Mouse (Mus musculus): ENCODE measurements around the gene Gjb6. TPM values are rescaled to one million over a fixed set of nuclear protein-coding genes. Genes with fewer than 3 reads are reported as not detected.
A peak's percentile ranks its signal among the peaks of the same experiment; 100 is the strongest.

The Gjb6 gene
- polyA plus RNA-seq (2014; fragmentation: Nextera tagmentation; extraction: Ambion mirVana): 6.5 and 8.7 TPM in 2 replicates

DNA sequence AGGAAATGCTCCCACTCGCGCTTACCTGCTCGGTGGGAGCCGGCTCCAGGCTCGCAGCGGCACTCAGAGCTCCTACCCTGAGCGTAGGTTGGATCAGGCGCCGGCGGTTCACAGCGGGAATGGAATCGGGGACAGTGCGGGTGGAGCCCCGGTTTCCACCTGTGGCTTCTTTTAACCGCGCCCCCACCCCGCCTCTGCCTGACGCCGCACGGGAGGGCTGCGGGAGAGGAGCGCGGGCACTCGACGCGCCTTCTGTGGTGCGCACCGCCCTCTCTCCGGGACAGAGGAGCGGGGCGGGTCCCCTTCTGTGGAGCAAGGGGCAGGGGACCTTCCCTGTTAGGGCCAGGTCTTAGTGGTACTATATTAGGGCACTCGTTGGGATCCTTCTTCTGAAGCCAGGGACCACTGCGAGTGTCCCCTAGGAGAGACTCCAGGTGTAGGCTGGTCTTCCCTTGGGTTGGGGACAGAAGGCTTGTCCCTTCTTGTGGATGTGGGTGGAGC is at the start of gene Gjb6:
Gene Gjb6 (minus strand): TSS at position 451 of the 501 bp plus-strand sequence.
- Histone ChIP-seq H3K27me3 (ENCODE audit: control insufficient read depth, insufficient read depth, low read length) (peaks cover 24% of the 10 kb centered on the region), H3K9ac (ENCODE audit: low read length) (no peak within 1 kb of the TSS), H3K9me3 (ENCODE audit: control insufficient read depth, low read length) (no peaks in the 10 kb centered on the region), H3K27ac (ENCODE audit: low read depth, low read length) (no peak within 1 kb of the TSS), H3K4me1 (ENCODE audit: control insufficient read depth, insufficient read depth, low read length) (peaks cover 8% of the 10 kb centered on the region; the same call in 1 of the 2 replicates), H3K36me3 (ENCODE audit: control insufficient read depth, insufficient read depth, low read length) (no peaks in the 10 kb centered on the region), H3K4me3 (ENCODE audit: low read depth, low read length) (peak within 1 kb of the TSS; percentile 31), H3K4me2 (ENCODE audit: low read depth) (peak within 1 kb of the TSS; percentile 58)
- WGBS: 2% methylated on average over 33 of the region's 33 CpGs
- DNase-seq (ENCODE audit: low spot score) (peak; percentile 21), ATAC-seq (ENCODE audit: insufficient read depth, low FRiP score, low TSS enrichment) (no peak)

DNA sequence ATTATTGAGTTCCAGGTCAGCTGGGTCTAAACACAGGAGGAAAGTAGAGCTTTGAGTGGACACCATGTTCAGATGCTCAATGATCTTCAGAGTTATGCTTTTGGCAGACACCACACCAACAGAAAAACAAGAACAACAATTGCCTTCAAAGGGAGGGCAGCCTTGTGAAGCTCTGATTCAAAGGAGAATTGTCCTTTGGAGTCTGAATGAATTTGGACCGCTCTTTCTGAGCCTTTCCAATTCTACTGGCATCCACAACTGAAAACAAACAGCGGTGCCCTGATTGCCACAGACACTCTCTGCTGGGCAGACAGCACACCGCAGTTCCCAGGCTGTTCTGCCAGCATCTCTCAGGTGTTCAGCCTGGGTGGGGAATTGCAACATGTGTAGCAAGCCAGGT is 32.1 kb upstream of the Gjb6 start:
- H3K9me3 ChIP-seq (ENCODE audit: control insufficient read depth, low read length): no peaks in the 10 kb centered on the region
- WGBS: 91% methylated on average over 3 of the region's 3 CpGs
- H3K4me3 ChIP-seq (ENCODE audit: low read depth, low read length): no peak overlapping the region
- DNase-seq (ENCODE audit: low spot score) (no peak), ATAC-seq (ENCODE audit: insufficient read depth, low FRiP score, low TSS enrichment) (no peak)
- peaks cover 4% of the 10 kb centered on the region; the same call in 1 of the 2 replicates for H3K4me1 ChIP-seq (ENCODE audit: control insufficient read depth, insufficient read depth, low read length)
- no peaks in the 10 kb centered on the region for H3K36me3 ChIP-seq (ENCODE audit: control insufficient read depth, insufficient read depth, low read length)
- H3K27ac ChIP-seq (ENCODE audit: low read depth, low read length): no peak overlapping the region
- no peaks in the 10 kb centered on the region for H3K27me3 ChIP-seq (ENCODE audit: control insufficient read depth, insufficient read depth, low read length)
- no peak overlapping the region for H3K4me2 ChIP-seq (ENCODE audit: low read depth)
- no peak overlapping the region for H3K9ac ChIP-seq (ENCODE audit: low read length)

DNA sequence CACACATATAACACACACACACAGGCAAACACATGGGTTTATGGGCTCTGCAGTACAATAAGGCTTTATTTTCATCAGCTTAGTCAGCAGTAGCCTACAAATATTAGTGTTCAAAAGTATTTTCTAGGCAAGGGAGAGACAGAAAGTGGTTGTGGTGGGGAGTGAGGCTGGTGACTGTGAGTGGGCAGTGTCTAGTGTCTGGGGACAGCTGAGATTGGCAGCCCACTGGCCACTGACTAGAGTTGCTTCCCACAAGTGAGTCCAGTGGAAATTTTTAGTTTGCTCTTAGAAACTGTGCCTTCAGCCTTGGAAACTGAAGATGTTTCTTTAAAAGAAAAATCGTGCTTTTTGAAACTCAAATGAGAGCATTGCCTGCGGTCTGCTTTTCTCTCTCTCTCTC is 28.4 kb upstream of the Gjb6 start:
- Histone ChIP-seq H3K4me1 (ENCODE audit: control insufficient read depth, insufficient read depth, low read length) (peaks cover 4% of the 10 kb centered on the region; the same call in 1 of the 2 replicates), H3K27me3 (ENCODE audit: control insufficient read depth, insufficient read depth, low read length) (no peaks in the 10 kb centered on the region), H3K4me3 (ENCODE audit: low read depth, low read length) (no peak overlapping the region), H3K4me2 (ENCODE audit: low read depth) (no peak overlapping the region), H3K9ac (ENCODE audit: low read length) (no peak overlapping the region), H3K27ac (ENCODE audit: low read depth, low read length) (no peak overlapping the region), H3K36me3 (ENCODE audit: control insufficient read depth, insufficient read depth, low read length) (no peaks in the 10 kb centered on the region), H3K9me3 (ENCODE audit: control insufficient read depth, low read length) (no peaks in the 10 kb centered on the region)
- ATAC-seq (ENCODE audit: insufficient read depth, low FRiP score, low TSS enrichment) (no peak), DNase-seq (ENCODE audit: low spot score) (no peak)
- WGBS: 55% methylated on average over 2 of the region's 2 CpGs

DNA sequence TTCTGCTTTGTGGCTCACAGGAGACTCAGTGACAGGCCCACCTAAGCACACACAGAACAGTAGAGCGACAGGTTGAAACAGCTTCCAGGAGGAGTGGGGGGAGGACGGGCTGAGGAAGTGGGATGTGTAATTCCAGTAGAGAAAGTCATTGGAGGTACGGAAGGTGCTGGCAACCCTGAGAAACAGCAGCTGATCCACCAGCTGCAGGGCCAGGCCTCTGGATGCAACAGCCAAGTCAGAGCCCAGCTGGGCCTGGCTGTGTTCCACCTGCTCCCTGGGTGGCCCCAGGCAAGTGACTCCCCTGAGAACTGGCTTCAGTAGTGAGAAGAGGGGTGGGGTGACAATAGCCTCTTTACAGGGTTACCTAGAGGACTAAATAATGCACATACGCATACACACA is 27.8 kb upstream of the Gjb6 start:
- 80% methylated on average over 4 of the region's 4 CpGs for WGBS
- H3K9me3 ChIP-seq (ENCODE audit: control insufficient read depth, low read length): no peaks in the 10 kb centered on the region
- ATAC-seq (ENCODE audit: insufficient read depth, low FRiP score, low TSS enrichment) (no peak), DNase-seq (ENCODE audit: low spot score) (peak; percentile 21)
- H3K36me3 ChIP-seq (ENCODE audit: control insufficient read depth, insufficient read depth, low read length): no peaks in the 10 kb centered on the region
- H3K4me1 ChIP-seq (ENCODE audit: control insufficient read depth, insufficient read depth, low read length): peaks cover 4% of the 10 kb centered on the region; the same call in 1 of the 2 replicates
- no peaks in the 10 kb centered on the region for H3K27me3 ChIP-seq (ENCODE audit: control insufficient read depth, insufficient read depth, low read length)
- H3K27ac ChIP-seq (ENCODE audit: low read depth, low read length): no peak overlapping the region
- H3K4me2 ChIP-seq (ENCODE audit: low read depth): no peak overlapping the region
- no peak overlapping the region for H3K9ac ChIP-seq (ENCODE audit: low read length)
- H3K4me3 ChIP-seq (ENCODE audit: low read depth, low read length): no peak overlapping the region

DNA sequence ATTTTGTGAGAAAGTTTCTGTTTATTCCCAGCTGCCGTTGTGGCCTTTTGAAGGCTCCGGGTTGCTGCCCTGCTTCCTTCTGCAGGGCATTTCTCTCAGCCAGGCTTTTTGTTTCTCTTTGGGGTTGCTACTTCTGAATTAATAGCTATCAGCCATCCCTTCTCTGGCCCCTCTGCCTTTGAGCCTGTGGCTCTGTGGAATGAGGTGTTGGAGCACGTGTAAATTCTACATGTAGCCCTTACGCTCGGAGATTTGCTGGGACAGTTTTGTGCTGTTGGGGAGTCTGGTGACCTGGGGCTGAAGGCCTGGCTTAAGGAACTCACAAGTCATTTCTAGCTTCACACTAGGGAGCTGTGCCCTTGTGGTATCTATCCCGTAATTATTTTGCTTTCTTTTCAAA is 21.5 kb upstream of the Gjb6 start:
- 51% methylated on average over 6 of the region's 6 CpGs for WGBS
- Histone ChIP-seq H3K9ac (ENCODE audit: low read length) (no peak overlapping the region), H3K36me3 (ENCODE audit: control insufficient read depth, insufficient read depth, low read length) (no peaks in the 10 kb centered on the region), H3K27ac (ENCODE audit: low read depth, low read length) (no peak overlapping the region), H3K9me3 (ENCODE audit: control insufficient read depth, low read length) (no peaks in the 10 kb centered on the region), H3K4me2 (ENCODE audit: low read depth) (no peak overlapping the region), H3K27me3 (ENCODE audit: control insufficient read depth, insufficient read depth, low read length) (no peaks in the 10 kb centered on the region), H3K4me1 (ENCODE audit: control insufficient read depth, insufficient read depth, low read length) (no peaks in the 10 kb centered on the region), H3K4me3 (ENCODE audit: low read depth, low read length) (no peak overlapping the region)
- ATAC-seq (ENCODE audit: insufficient read depth, low FRiP score, low TSS enrichment) (no peak), DNase-seq (ENCODE audit: low spot score) (no peak)

DNA sequence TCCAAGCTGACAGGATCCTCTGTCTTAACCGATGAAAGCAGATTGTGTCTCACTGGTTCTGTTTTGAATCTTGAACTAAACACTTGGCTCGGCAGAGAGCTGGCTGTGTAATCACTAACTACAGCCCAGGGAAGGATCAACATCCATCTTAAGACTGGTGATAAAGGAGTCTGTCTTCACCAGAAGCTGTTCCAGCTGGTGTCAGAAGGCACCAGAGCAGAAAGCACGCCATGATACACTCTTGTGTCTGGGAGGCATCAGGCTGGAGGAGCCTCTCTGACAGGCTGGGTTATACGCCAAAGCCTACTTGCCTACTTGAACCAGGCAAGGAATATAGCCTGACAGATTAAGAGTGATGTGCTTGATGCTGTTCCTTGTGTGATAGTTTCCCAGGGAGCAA is 12.3 kb upstream of the Gjb6 start:
- Histone ChIP-seq H3K4me3 (ENCODE audit: low read depth, low read length) (no peak overlapping the region), H3K4me1 (ENCODE audit: control insufficient read depth, insufficient read depth, low read length) (no peaks in the 10 kb centered on the region), H3K9ac (ENCODE audit: low read length) (no peak overlapping the region), H3K4me2 (ENCODE audit: low read depth) (no peak overlapping the region), H3K36me3 (ENCODE audit: control insufficient read depth, insufficient read depth, low read length) (no peaks in the 10 kb centered on the region), H3K27me3 (ENCODE audit: control insufficient read depth, insufficient read depth, low read length) (no peaks in the 10 kb centered on the region), H3K9me3 (ENCODE audit: control insufficient read depth, low read length) (no peaks in the 10 kb centered on the region), H3K27ac (ENCODE audit: low read depth, low read length) (no peak overlapping the region)
- DNase-seq (ENCODE audit: low spot score): no peak
- WGBS: 60% methylated on average over 4 of the region's 4 CpGs
- ATAC-seq (ENCODE audit: insufficient read depth, low FRiP score, low TSS enrichment): no peak

DNA sequence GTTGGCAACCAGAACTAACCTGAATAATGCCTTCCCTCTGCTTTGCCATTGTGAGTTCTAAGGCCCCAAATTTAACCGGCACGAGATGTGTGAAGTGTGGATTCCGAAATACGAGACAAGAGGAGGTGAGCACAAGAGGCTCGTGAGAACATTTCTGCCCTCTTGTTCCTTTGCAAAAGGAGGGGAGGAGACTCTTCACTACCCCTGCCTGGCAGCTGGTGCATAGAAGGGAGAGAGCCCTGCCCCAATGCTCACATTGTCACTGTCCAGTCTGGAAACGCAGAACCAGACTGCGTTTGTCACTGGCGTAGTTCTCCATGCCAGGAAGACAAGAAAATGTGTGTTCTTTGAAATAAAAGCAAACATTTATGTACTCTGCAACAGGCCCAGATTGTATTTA is 1.9 kb upstream of the Gjb6 start:
- Histone ChIP-seq H3K27ac (ENCODE audit: low read depth, low read length) (no peak overlapping the region), H3K4me1 (ENCODE audit: control insufficient read depth, insufficient read depth, low read length) (peaks cover 8% of the 10 kb centered on the region; the same call in 1 of the 2 replicates), H3K4me3 (ENCODE audit: low read depth, low read length) (no peak overlapping the region), H3K9ac (ENCODE audit: low read length) (no peak overlapping the region), H3K27me3 (ENCODE audit: control insufficient read depth, insufficient read depth, low read length) (peaks cover 24% of the 10 kb centered on the region), H3K4me2 (ENCODE audit: low read depth) (no peak overlapping the region), H3K36me3 (ENCODE audit: control insufficient read depth, insufficient read depth, low read length) (no peaks in the 10 kb centered on the region), H3K9me3 (ENCODE audit: control insufficient read depth, low read length) (no peaks in the 10 kb centered on the region)
- WGBS: 26% methylated on average over 8 of the region's 8 CpGs
- DNase-seq (ENCODE audit: low spot score) (no peak), ATAC-seq (ENCODE audit: insufficient read depth, low FRiP score, low TSS enrichment) (peak; percentile 63)

DNA sequence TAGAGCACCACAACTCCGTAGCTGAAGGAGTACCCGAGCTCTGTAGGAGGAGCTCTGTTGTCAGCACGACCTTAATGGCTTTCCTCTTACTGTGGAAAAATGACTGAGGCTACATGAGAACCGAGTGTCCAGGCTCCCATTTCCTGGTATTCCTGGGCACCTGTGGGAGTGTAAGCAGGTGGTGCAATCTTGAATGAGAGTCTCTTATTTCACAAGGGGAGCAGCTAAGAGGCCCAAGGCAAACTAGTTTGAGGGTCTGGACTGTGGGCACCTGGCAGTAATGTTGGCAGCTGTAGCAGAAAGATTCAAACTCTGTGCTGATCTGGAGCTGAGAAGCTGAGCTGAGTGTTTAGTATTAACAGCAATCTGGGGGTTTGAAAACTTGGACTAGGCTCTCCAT is 6.0 kb downstream of the Gjb6 start:
- Histone ChIP-seq H3K27me3 (ENCODE audit: control insufficient read depth, insufficient read depth, low read length) (peaks cover 4% of the 10 kb centered on the region), H3K36me3 (ENCODE audit: control insufficient read depth, insufficient read depth, low read length) (no peaks in the 10 kb centered on the region), H3K9me3 (ENCODE audit: control insufficient read depth, low read length) (no peaks in the 10 kb centered on the region), H3K9ac (ENCODE audit: low read length) (no peak overlapping the region), H3K4me1 (ENCODE audit: control insufficient read depth, insufficient read depth, low read length) (no peaks in the 10 kb centered on the region), H3K4me2 (ENCODE audit: low read depth) (no peak overlapping the region), H3K27ac (ENCODE audit: low read depth, low read length) (no peak overlapping the region), H3K4me3 (ENCODE audit: low read depth, low read length) (no peak overlapping the region)
- 76% methylated on average over 4 of the region's 4 CpGs for WGBS
- DNase-seq (ENCODE audit: low spot score) (no peak), ATAC-seq (ENCODE audit: insufficient read depth, low FRiP score, low TSS enrichment) (no peak)

DNA sequence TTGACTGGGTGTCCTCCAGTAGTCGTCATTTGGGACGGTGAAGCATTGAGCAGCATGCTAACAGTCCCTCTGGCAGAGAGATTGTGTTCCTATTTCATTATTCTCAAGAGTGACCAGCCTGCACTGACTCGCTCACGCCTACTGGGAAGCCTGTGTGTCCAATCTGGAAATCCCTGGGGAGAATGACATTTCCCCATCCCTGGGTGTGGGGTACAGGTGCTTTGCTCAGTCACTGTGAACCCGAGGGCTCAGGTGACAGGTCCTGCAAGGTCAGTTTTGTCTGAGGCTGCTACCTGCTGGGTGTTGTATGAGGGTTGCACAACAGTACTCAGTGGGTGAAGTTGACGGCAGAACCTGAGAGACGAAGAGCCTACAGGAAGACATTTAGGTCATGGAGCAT is 11.1 kb downstream of the Gjb6 start:
- no peaks in the 10 kb centered on the region for H3K9me3 ChIP-seq (ENCODE audit: control insufficient read depth, low read length)
- H3K4me2 ChIP-seq (ENCODE audit: low read depth): no peak overlapping the region
- H3K4me3 ChIP-seq (ENCODE audit: low read depth, low read length): no peak overlapping the region
- DNase-seq (ENCODE audit: low spot score) (no peak), ATAC-seq (ENCODE audit: insufficient read depth, low FRiP score, low TSS enrichment) (no peak)
- 88% methylated on average over 7 of the region's 7 CpGs for WGBS
- H3K27ac ChIP-seq (ENCODE audit: low read depth, low read length): no peak overlapping the region
- no peak overlapping the region for H3K9ac ChIP-seq (ENCODE audit: low read length)
- H3K27me3 ChIP-seq (ENCODE audit: control insufficient read depth, insufficient read depth, low read length): no peaks in the 10 kb centered on the region
- H3K4me1 ChIP-seq (ENCODE audit: control insufficient read depth, insufficient read depth, low read length): no peaks in the 10 kb centered on the region
- no peaks in the 10 kb centered on the region for H3K36me3 ChIP-seq (ENCODE audit: control insufficient read depth, insufficient read depth, low read length)

Measured in neural tube, embryonic 11.5 days (tissue).